Mouse (Mus musculus) limb, embryonic 11.5 days (tissue): ENCODE measurements around the gene Kif16b. TPM values are rescaled to one million over a fixed set of nuclear protein-coding genes. Genes with fewer than 3 reads are reported as not detected.

Experiments used
- ATAC-seq: fragments of 200-750 bp; cut with Nextera tagmentation; 2 replicates; pipeline ENCODE4 v1.8.0; 2017; ENCODE audit warnings: low read depth; ENCODE audit not compliant: insufficient number of reproducible peaks, low FRiP score, low TSS enrichment
- DNase-seq: peaks from one replicate; pipeline ENCODE4 v3.0.0-alpha.2; 2015; ENCODE audit warnings: low spot score
- H3K27ac ChIP-seq: fragments of 300-500 bp; sonication (generic); replicated peaks from 2 replicates; pipeline ENCODE4 v1.5.1; 2014; ENCODE audit warnings: low read depth, mild to moderate bottlenecking, low read length
- H3K27me3 ChIP-seq: fragments of 300-500 bp; sonication (generic); 2 replicates; pipeline ENCODE4 v1.6.1; 2014; ENCODE audit warnings: mild to moderate bottlenecking, low read length, mixed read lengths; ENCODE audit not compliant: control insufficient read depth, insufficient read depth
- H3K36me3 ChIP-seq: fragments of 300-500 bp; sonication (generic); 2 replicates; pipeline ENCODE4 v1.6.1; 2014; ENCODE audit warnings: mild to moderate bottlenecking, low read length, moderate library complexity, mixed read lengths; ENCODE audit not compliant: control insufficient read depth, insufficient read depth
- H3K4me1 ChIP-seq: fragments of 300-500 bp; sonication (generic); 2 replicates; pipeline ENCODE4 v1.6.1; 2014; ENCODE audit warnings: low read length, mixed read lengths; ENCODE audit not compliant: control insufficient read depth, insufficient read depth
- H3K4me2 ChIP-seq: fragments of 300-500 bp; sonication (generic); 2 replicates; pipeline ENCODE4 v1.6.1; 2014; ENCODE audit warnings: low read depth, mild to moderate bottlenecking, moderate library complexity; ENCODE audit not compliant: severe bottlenecking
- H3K4me3 ChIP-seq: fragments of 300-500 bp; sonication (generic); 2 replicates; pipeline ENCODE4 v1.5.1; 2014; ENCODE audit warnings: low read depth, low read length
- H3K9ac ChIP-seq: fragments of 300-500 bp; sonication (generic); 2 replicates; pipeline ENCODE4 v1.6.1; 2014; ENCODE audit warnings: mild to moderate bottlenecking, low read length
- H3K9me3 ChIP-seq: fragments of 300-500 bp; sonication (generic); 2 replicates; pipeline ENCODE4 v1.6.1; 2016; ENCODE audit warnings: low read length; ENCODE audit not compliant: control insufficient read depth
- WGBS: fragments of 180-500 bp; shearing (Covaris S2); extraction: QIAGEN DNeasy Blood & Tissue Kit; methylation state at CpG from one replicate; pipeline ENCODE4 v1.1.7; 2014; 5-methylcytosine and 5-hydroxymethylcytosine counted together
- polyA plus RNA-seq: library from polyadenylated mRNA; unstranded; fragments of >200 nt; fragmentation: Nextera tagmentation; extraction: Ambion mirVana; gene quantifications from 2 replicates; pipeline ENCODE4 v1.2.1, GENCODE M21; 2014

Gene Kif16b
- polyA plus RNA-seq, 1 experiment from 2014 or later = 11.7 TPM

DNA sequence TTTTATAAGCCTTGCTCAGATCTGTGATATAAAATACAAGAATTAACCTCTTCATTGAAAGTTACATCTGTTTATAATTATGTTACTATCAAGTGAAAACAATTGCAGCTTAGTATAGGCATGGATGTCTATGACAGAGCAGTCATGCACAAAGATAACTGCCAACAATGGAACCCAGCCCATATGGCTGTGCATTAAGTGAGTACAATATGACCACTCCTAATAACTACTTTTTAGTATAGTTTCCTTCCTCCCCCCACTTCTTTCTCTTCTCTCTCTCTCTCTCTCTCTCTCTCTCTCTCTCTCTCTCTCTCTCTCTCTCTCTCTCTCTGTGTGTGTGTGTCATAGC lies 185.4 kb downstream of the Kif16b start:
- no peak for ATAC-seq
- Histone ChIP-seq H3K9ac (no peak overlapping the region), H3K36me3 (no peaks in the 10 kb centered on the region), H3K4me2 (no peak overlapping the region), H3K27me3 (no peaks in the 10 kb centered on the region), H3K9me3 (no peaks in the 10 kb centered on the region), H3K4me3 (no peak overlapping the region), H3K27ac (no peak overlapping the region), H3K4me1 (no peaks in the 10 kb centered on the region)
- DNase-seq = no peak

DNA sequence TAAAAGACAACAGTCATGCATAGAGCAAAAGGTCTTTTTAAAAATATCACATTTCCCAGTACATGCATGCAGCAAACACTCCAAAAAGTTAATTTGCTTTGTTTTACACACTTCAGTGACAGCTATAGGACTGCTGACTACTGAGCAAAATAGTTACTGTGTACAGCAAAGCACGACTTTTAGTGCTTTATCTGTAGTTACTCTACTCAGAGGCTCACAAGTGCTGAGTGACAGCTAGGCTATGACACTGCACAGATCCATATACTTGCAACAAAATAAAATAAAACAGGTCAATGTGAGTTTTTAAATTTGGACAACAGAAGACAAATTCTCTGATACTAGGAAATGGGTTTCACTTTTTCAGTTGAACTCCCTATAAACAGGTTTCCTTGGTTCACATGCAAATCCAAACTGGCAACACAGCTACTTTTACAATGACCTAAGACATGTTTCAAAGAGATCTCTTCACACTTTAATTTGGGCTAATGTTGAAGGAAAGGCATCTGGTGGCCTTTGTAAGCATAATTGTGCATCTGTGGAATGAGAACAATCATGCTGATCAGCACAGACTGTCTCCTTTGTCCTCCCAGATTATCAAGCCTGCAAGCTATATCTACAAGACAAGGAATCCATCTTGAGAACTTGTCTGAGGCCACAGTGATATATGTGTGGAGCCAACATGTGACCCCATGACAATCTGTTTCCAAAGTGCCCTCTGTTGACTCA lies 186.0 kb downstream of the Kif16b start:
- H3K4me1 ChIP-seq = no peaks in the 10 kb centered on the region
- H3K27ac ChIP-seq = no peak overlapping the region
- no peak overlapping the region for H3K9ac ChIP-seq
- 62% methylated on average over 1 of the region's 1 CpGs for WGBS
- no peaks in the 10 kb centered on the region for H3K36me3 ChIP-seq
- H3K4me2 ChIP-seq = no peak overlapping the region
- no peak overlapping the region for H3K4me3 ChIP-seq
- no peaks in the 10 kb centered on the region for H3K9me3 ChIP-seq
- no peak for ATAC-seq
- no peaks in the 10 kb centered on the region for H3K27me3 ChIP-seq
- no peak for DNase-seq

- DNase-seq = no peak
- 91% methylated on average over 11 of the region's 11 CpGs for WGBS
- ATAC-seq = no peak
- Histone ChIP-seq H3K4me3 (no peak overlapping the region), H3K4me1 (no peaks in the 10 kb centered on the region), H3K4me2 (no peak overlapping the region), H3K36me3 (no peaks in the 10 kb centered on the region), H3K27me3 (no peaks in the 10 kb centered on the region), H3K9me3 (no peaks in the 10 kb centered on the region), H3K27ac (no peak overlapping the region), H3K9ac (no peak overlapping the region)
Measured at GRCm38 (mm10) chr2:142712727-142713126, 188.6 kb downstream of the Kif16b start.

- ATAC-seq = no peak
- Histone ChIP-seq H3K27me3 (no peaks in the 10 kb centered on the region), H3K4me2 (no peak overlapping the region), H3K27ac (no peak overlapping the region), H3K9ac (no peak overlapping the region), H3K4me1 (no peaks in the 10 kb centered on the region), H3K9me3 (no peaks in the 10 kb centered on the region), H3K4me3 (no peak overlapping the region), H3K36me3 (no peaks in the 10 kb centered on the region)
- 79% methylated on average over 3 of the region's 3 CpGs for WGBS
- DNase-seq = no peak
Measured at GRCm38 (mm10) chr2:142709326-142709725, 192.0 kb downstream of the Kif16b start.

- no peaks in the 10 kb centered on the region for H3K36me3 ChIP-seq
- no peak overlapping the region for H3K4me3 ChIP-seq
- H3K4me1 ChIP-seq = no peaks in the 10 kb centered on the region
- whole genome bisulfite sequencing = 80% methylated on average over 4 of the region's 4 CpGs
- ATAC-seq = no peak
- H3K27me3 ChIP-seq = no peaks in the 10 kb centered on the region
- DNase-seq = no peak
- H3K9me3 ChIP-seq = no peaks in the 10 kb centered on the region
- no peak overlapping the region for H3K9ac ChIP-seq
- no peak overlapping the region for H3K4me2 ChIP-seq
- no peak overlapping the region for H3K27ac ChIP-seq
Measured at GRCm38 (mm10) chr2:142700689-142701088, 200.6 kb downstream of the Kif16b start.

GRCm38 (mm10) chr2:142698650-142699049 lies 202.7 kb downstream of the Kif16b start:
- ATAC-seq (no peak), DNase-seq (no peak)
- no peak overlapping the region for H3K4me2 ChIP-seq
- H3K4me1 ChIP-seq = no peaks in the 10 kb centered on the region
- no peak overlapping the region for H3K27ac ChIP-seq
- H3K9ac ChIP-seq = no peak overlapping the region
- no peaks in the 10 kb centered on the region for H3K36me3 ChIP-seq
- H3K27me3 ChIP-seq = no peaks in the 10 kb centered on the region
- no peak overlapping the region for H3K4me3 ChIP-seq
- no peaks in the 10 kb centered on the region for H3K9me3 ChIP-seq
- 53% methylated on average over 3 of the region's 3 CpGs for WGBS

GRCm38 (mm10) chr2:142694936-142695331 lies 206.4 kb downstream of the Kif16b start:
- no peak overlapping the region for H3K4me2 ChIP-seq
- no peaks in the 10 kb centered on the region for H3K9me3 ChIP-seq
- H3K27me3 ChIP-seq = no peaks in the 10 kb centered on the region
- DNase-seq (no peak), ATAC-seq (no peak)
- WGBS = 100% methylated on average over 1 of the region's 1 CpGs
- H3K9ac ChIP-seq = no peak overlapping the region
- no peak overlapping the region for H3K4me3 ChIP-seq
- H3K36me3 ChIP-seq = no peaks in the 10 kb centered on the region
- no peak overlapping the region for H3K27ac ChIP-seq
- H3K4me1 ChIP-seq = no peaks in the 10 kb centered on the region

GRCm38 (mm10) chr2:142694019-142694935 lies 207.1 kb downstream of the Kif16b start:
- Histone ChIP-seq H3K27me3 (no peaks in the 10 kb centered on the region), H3K36me3 (no peaks in the 10 kb centered on the region), H3K4me3 (no peak overlapping the region), H3K9ac (no peak overlapping the region), H3K9me3 (no peaks in the 10 kb centered on the region), H3K27ac (no peak overlapping the region), H3K4me1 (no peaks in the 10 kb centered on the region), H3K4me2 (no peak overlapping the region)
- DNase-seq (no peak), ATAC-seq (no peak)
- 70% methylated on average over 3 of the region's 3 CpGs for WGBS
